Mouse (Mus musculus): Measurements from ENCODE around the gene Shbg. TPM values are rescaled to one million over a fixed set of nuclear protein-coding genes. Genes with fewer than 3 reads are reported as not detected.
"Not testable (repeated sequence)": the region's sequence is repeated elsewhere in the genome, so short reads cannot be mapped to it uniquely, and the experiment has no call there.

Gene Shbg
- total RNA-seq, 2 experiments from 2014 or later, result 0.51 TPM; not detected in 1

- peak; percentile 36 for ATAC-seq (replicated peaks; ENCODE audit: low FRiP score, poor library complexity, severe bottlenecking)
Measured at GRCm38 (mm10) chr11:69633128-69633866, 15.6 kb upstream of the Shbg start.

- ATAC-seq (replicated peaks; ENCODE audit: low FRiP score, poor library complexity, severe bottlenecking), result peak; percentile 87
Measured at GRCm38 (mm10) chr11:69632284-69633089, 14.8 kb upstream of the Shbg start, which contains the start of gene Fxr2. Fxr2 (plus strand) TSS chr11:69632990.

- ATAC-seq (replicated peaks; ENCODE audit: low FRiP score, poor library complexity, severe bottlenecking), result no peak
Measured at GRCm38 (mm10) chr11:69629802-69630201, 12.1 kb upstream of the Shbg start.

GRCm38 (mm10) chr11:69628286-69628685 lies 10.6 kb upstream of the Shbg start:
- peak; percentile 64 for ATAC-seq (replicated peaks; ENCODE audit: low FRiP score, poor library complexity, severe bottlenecking)

GRCm38 (mm10) chr11:69624339-69624738 lies 6.6 kb upstream of the Shbg start:
- ATAC-seq (replicated peaks; ENCODE audit: low FRiP score, poor library complexity, severe bottlenecking), result not testable (repeated sequence)

- no peak for ATAC-seq (replicated peaks; ENCODE audit: low FRiP score, poor library complexity, severe bottlenecking)
Measured at GRCm38 (mm10) chr11:69623006-69623405, 5.3 kb upstream of the Shbg start.

- no peak for ATAC-seq (replicated peaks; ENCODE audit: low FRiP score, poor library complexity, severe bottlenecking)
Measured at GRCm38 (mm10) chr11:69622406-69622805, 4.7 kb upstream of the Shbg start.

- ATAC-seq (replicated peaks; ENCODE audit: low FRiP score, poor library complexity, severe bottlenecking), result no peak; the same call in 1 of the 2 replicates
Measured at GRCm38 (mm10) chr11:69621571-69622268, 4.0 kb upstream of the Shbg start, which contains the start of gene Sat2. Sat2 (plus strand) TSS chr11:69622024.

- peak; percentile 61 for ATAC-seq (replicated peaks; ENCODE audit: low FRiP score, poor library complexity, severe bottlenecking)
Measured at GRCm38 (mm10) chr11:69620394-69621081, 2.8 kb upstream of the Shbg start.

- no peak for ATAC-seq (replicated peaks; ENCODE audit: low FRiP score, poor library complexity, severe bottlenecking)
Measured at GRCm38 (mm10) chr11:69616781-69617180, 924 bp downstream of the Shbg start.

- ATAC-seq (replicated peaks; ENCODE audit: low FRiP score, poor library complexity, severe bottlenecking), result not testable (repeated sequence)
Measured at GRCm38 (mm10) chr11:69614257-69614588, 3.5 kb downstream of the Shbg start.

- peak; percentile 84 for ATAC-seq (replicated peaks; ENCODE audit: low FRiP score, poor library complexity, severe bottlenecking)
Measured at GRCm38 (mm10) chr11:69613553-69614256, 4.0 kb downstream of the Shbg start.

- ATAC-seq (replicated peaks; ENCODE audit: low FRiP score, poor library complexity, severe bottlenecking), result no peak
Measured at GRCm38 (mm10) chr11:69610899-69611298, 6.8 kb downstream of the Shbg start.

- ATAC-seq (replicated peaks; ENCODE audit: low FRiP score, poor library complexity, severe bottlenecking), result no peak
Measured at GRCm38 (mm10) chr11:69609416-69609815, 8.3 kb downstream of the Shbg start.

- ATAC-seq (replicated peaks; ENCODE audit: low FRiP score, poor library complexity, severe bottlenecking), result no peak
Measured at GRCm38 (mm10) chr11:69608525-69608924, 9.2 kb downstream of the Shbg start.

GRCm38 (mm10) chr11:69606832-69607231 lies 10.9 kb downstream of the Shbg start:
- no peak for ATAC-seq (replicated peaks; ENCODE audit: low FRiP score, poor library complexity, severe bottlenecking)

- ATAC-seq (replicated peaks; ENCODE audit: low FRiP score, poor library complexity, severe bottlenecking), result no peak
Measured at GRCm38 (mm10) chr11:69606491-69606795, 11.3 kb downstream of the Shbg start.

GRCm38 (mm10) chr11:69605726-69606490 lies 11.8 kb downstream of the Shbg start, which contains the start of gene Atp1b2:
Atp1b2 (minus strand) TSS chr11:69605942.
- peak; percentile 81 for ATAC-seq (replicated peaks; ENCODE audit: low FRiP score, poor library complexity, severe bottlenecking)
